Mouse (Mus musculus): Measurements from ENCODE around the gene Dhtkd1. TPM values are rescaled to one million over a fixed set of nuclear protein-coding genes. Genes with fewer than 3 reads are reported as not detected.

Gene Dhtkd1
- polyA plus RNA-seq, 1 experiment from 2014 or later: 9.2 TPM

GRCm38 (mm10) chr2:5927481-5927880, 15.1 kb downstream of the Dhtkd1 start:
- Histone ChIP-seq H3K4me1 (peaks cover 4% of the 10 kb centered on the region), H3K4me3 (no peak overlapping the region), H3K36me3 (peaks cover 55% of the 10 kb centered on the region), H3K9me3 (replicated peaks) (no peaks in the 10 kb centered on the region), H3K27me3 (ENCODE audit: low read depth, poor library complexity, severe bottlenecking) (no peaks in the 10 kb centered on the region), H3K27ac (no peak overlapping the region)
- WGBS: 96% methylated on average over 5 of the region's 5 CpGs
- no peak for DNase-seq (ENCODE audit: low spot score)

GRCm38 (mm10) chr2:5923786-5924185, 18.8 kb downstream of the Dhtkd1 start:
- Histone ChIP-seq H3K9me3 (replicated peaks) (no peaks in the 10 kb centered on the region), H3K4me3 (no peak overlapping the region), H3K36me3 (peaks cover 49% of the 10 kb centered on the region), H3K27ac (no peak overlapping the region), H3K27me3 (ENCODE audit: low read depth, poor library complexity, severe bottlenecking) (no peaks in the 10 kb centered on the region), H3K4me1 (peaks cover 4% of the 10 kb centered on the region)
- DNase-seq (ENCODE audit: low spot score): peak; percentile 52
- 45% methylated on average over 9 of the region's 9 CpGs for whole genome bisulfite sequencing

DNA sequence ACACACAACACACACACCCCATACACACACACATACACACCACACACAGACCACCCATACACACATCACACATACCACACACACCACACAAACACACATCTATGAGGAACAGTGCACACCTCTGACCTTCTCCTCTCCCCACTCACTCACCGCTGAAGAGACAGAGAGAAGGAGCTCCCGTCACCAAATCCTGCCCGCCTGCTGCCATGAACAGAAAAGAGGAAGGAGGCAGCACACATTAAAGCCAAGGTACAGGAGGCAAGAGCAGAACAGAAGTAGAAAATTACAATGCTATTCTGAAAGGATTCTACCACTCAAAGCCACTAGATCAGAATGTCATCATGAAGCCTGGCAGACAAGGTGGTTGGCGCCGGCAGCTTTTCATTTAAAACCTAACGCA, 19.8 kb downstream of the Dhtkd1 start:
- Histone ChIP-seq H3K9me3 (replicated peaks) (no peaks in the 10 kb centered on the region), H3K4me3 (no peak overlapping the region), H3K4me1 (peaks cover 4% of the 10 kb centered on the region), H3K36me3 (peaks cover 46% of the 10 kb centered on the region), H3K27ac (no peak overlapping the region), H3K27me3 (ENCODE audit: low read depth, poor library complexity, severe bottlenecking) (no peaks in the 10 kb centered on the region)
- no peak for DNase-seq (ENCODE audit: low spot score)
- 95% methylated on average over 6 of the region's 6 CpGs for WGBS

DNA sequence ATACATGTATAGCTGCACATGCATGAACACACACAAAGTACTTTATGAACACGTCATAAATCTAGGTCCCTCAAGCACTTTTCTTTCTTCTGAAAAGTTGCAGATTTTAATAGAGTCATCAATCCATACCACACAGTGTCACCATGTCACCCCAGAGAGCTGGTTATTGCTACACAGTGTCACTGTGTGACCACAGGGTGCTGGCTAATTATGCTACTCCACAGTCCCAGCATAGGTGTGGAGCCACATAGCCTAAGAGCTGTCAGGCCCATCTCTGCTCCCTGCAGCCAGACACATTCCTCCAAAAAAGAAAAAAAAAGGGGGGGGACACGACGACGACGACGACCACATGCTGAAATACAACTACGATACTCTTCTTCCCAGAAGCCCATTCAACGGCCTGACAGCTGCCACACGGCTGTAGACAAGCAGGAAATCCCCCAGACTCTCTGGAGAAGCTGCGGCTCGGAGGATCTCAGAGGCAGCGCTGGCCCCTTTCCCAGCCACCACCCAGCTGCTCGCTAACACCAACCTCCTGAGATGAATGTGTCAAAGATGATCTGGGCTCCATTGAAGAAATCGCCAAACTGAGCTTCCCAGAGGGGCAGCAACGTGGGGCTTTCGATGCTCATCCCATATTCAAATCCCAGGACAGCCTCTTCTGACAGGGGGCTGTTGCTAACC, 31.2 kb downstream of the Dhtkd1 start:
- H3K27me3 ChIP-seq (ENCODE audit: low read depth, poor library complexity, severe bottlenecking): no peaks in the 10 kb centered on the region
- no peak overlapping the region for H3K27ac ChIP-seq
- no peaks in the 10 kb centered on the region for H3K9me3 ChIP-seq (replicated peaks)
- H3K36me3 ChIP-seq: peaks cover 48% of the 10 kb centered on the region
- no peak for DNase-seq (ENCODE audit: low spot score)
- 86% methylated on average over 16 of the region's 16 CpGs for WGBS
- no peak overlapping the region for H3K4me3 ChIP-seq
- H3K4me1 ChIP-seq: no peaks in the 10 kb centered on the region

GRCm38 (mm10) chr2:5906625-5907024, 36.0 kb downstream of the Dhtkd1 start:
- Histone ChIP-seq H3K9me3 (replicated peaks) (no peaks in the 10 kb centered on the region), H3K4me1 (no peaks in the 10 kb centered on the region), H3K4me3 (no peak overlapping the region), H3K27me3 (ENCODE audit: low read depth, poor library complexity, severe bottlenecking) (no peaks in the 10 kb centered on the region), H3K36me3 (peaks cover 42% of the 10 kb centered on the region), H3K27ac (no peak overlapping the region)
- peak; percentile 63 for DNase-seq (ENCODE audit: low spot score)
- 65% methylated on average over 3 of the region's 3 CpGs for WGBS

GRCm38 (mm10) chr2:5906092-5906491, 36.5 kb downstream of the Dhtkd1 start:
- Histone ChIP-seq H3K4me1 (no peaks in the 10 kb centered on the region), H3K9me3 (replicated peaks) (no peaks in the 10 kb centered on the region), H3K36me3 (peaks cover 38% of the 10 kb centered on the region), H3K27me3 (ENCODE audit: low read depth, poor library complexity, severe bottlenecking) (no peaks in the 10 kb centered on the region), H3K4me3 (no peak overlapping the region), H3K27ac (no peak overlapping the region)
- DNase-seq (ENCODE audit: low spot score): no peak
- WGBS: 88% methylated on average over 5 of the region's 5 CpGs

DNA sequence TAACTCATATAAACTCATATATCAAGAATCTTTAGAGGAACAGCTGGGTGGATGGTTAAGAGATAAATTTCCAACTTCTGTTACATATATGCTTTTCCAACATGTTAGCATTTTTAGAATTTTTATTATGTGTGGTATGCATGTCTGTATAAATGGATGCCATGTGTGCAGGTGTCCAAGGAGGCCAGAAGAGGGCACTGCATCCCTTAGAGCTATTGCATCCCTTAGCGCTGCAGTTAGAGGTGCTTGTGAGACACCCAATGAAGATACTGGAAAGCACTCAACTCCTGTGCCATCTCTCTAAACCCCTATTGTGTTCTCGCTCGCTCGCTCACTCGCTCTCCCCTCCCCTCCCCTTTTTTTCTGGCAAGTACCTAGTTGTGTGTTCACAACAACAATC, 42.4 kb downstream of the Dhtkd1 start:
- H3K4me3 ChIP-seq: no peak overlapping the region
- no peak for DNase-seq (ENCODE audit: low spot score)
- H3K27ac ChIP-seq: no peak overlapping the region
- 76% methylated on average over 5 of the region's 5 CpGs for WGBS
- H3K9me3 ChIP-seq (replicated peaks): no peaks in the 10 kb centered on the region
- no peaks in the 10 kb centered on the region for H3K4me1 ChIP-seq
- H3K27me3 ChIP-seq (ENCODE audit: low read depth, poor library complexity, severe bottlenecking): no peaks in the 10 kb centered on the region
- H3K36me3 ChIP-seq: peaks cover 37% of the 10 kb centered on the region

- H3K27me3 ChIP-seq (ENCODE audit: low read depth, poor library complexity, severe bottlenecking): no peaks in the 10 kb centered on the region
- peak; percentile 100 for DNase-seq (ENCODE audit: low spot score)
- peaks cover 50% of the 10 kb centered on the region for H3K36me3 ChIP-seq
- H3K4me1 ChIP-seq: 0 out of 2 replicates have a peak, but pooled peaks cover 3% of the 10 kb centered on the region
- H3K27ac ChIP-seq: peak within 1 kb of the TSS; percentile 93
- H3K4me3 ChIP-seq: peak within 1 kb of the TSS; percentile 83
- WGBS: under 1% methylated on average over 62 of the region's 62 CpGs
- no peaks in the 10 kb centered on the region for H3K9me3 ChIP-seq (replicated peaks)
These were observed 47.6 kb downstream of the Dhtkd1 start, which contains the start of gene Sec61a2 for GRCm38 (mm10) chr2:5894843-5895570. Gene Sec61a2, minus strand, starts transcription at chr2:5895432.

DNA sequence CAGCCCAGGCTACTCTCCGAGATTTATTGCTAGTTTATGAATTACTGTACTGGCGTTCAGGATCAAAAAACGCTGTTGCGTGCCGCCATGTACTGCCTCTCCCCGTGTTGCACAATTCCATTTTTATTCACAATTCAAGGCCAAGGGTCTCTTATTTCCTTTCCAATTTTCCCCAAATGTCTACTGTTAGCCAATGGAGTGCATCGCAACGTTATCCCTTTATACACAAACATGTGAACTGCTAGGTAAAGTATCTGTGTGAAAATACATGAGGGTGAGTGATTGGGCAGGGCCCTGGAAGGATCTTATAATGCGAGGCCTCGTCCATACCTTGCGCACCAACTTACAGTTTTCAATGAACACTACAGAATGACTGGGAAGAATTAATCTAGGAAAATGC, 48.3 kb downstream of the Dhtkd1 start:
- peak; percentile 32 for DNase-seq (ENCODE audit: low spot score)
- Histone ChIP-seq H3K27ac (peak overlapping the region; percentile 93), H3K9me3 (replicated peaks) (no peaks in the 10 kb centered on the region), H3K27me3 (ENCODE audit: low read depth, poor library complexity, severe bottlenecking) (no peaks in the 10 kb centered on the region), H3K4me1 (0 out of 2 replicates have a peak, but pooled peaks cover 3% of the 10 kb centered on the region), H3K4me3 (peak overlapping the region; percentile 83), H3K36me3 (peaks cover 53% of the 10 kb centered on the region)
- 51% methylated on average over 11 of the region's 11 CpGs for WGBS

DNA sequence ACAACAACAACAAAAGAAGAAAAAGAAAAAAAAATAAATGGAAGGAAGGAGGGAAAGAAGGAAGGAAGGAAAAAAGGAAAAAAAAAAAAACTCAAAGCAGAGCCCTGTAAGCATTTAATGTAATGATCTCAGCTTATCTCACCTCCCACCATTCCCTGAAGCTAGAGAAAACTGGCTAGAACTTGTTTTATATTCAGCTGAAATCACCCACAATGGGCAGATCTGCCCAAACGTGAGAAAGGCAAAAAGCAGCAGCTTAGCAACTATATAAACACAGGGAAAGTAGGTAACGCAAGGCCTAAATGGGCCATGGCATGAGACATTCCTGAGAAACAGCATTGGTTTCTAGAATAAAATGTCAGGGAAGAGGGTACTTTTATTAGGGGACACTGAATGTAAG, 53.2 kb downstream of the Dhtkd1 start:
- WGBS: 77% methylated on average over 2 of the region's 2 CpGs
- peaks cover 84% of the 10 kb centered on the region for H3K36me3 ChIP-seq
- no peak overlapping the region for H3K27ac ChIP-seq
- DNase-seq (ENCODE audit: low spot score): no peak
- no peaks in the 10 kb centered on the region for H3K27me3 ChIP-seq (ENCODE audit: low read depth, poor library complexity, severe bottlenecking)
- H3K4me1 ChIP-seq: 0 out of 2 replicates have a peak, but pooled peaks cover 3% of the 10 kb centered on the region
- H3K9me3 ChIP-seq (replicated peaks): no peaks in the 10 kb centered on the region
- H3K4me3 ChIP-seq: no peak overlapping the region

DNA sequence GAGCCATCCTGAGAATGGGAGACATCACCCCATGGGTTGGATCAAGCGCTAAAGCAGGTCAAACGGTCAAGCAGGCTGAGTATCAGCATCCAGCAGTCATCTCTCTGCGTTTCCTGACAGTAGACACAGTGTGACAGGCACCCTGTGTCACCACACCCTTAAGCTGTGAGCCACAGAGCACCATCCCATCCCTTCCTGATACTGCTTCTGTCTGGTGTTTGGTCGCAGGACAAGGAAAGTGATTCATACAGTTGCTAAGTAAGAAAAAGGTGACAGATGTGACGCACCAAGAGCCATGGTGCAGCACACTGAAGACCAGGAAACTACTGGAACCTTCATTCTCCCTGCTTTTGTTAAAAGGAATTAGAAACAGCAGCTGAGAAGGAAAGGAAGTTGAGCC, 53.7 kb downstream of the Dhtkd1 start:
- 91% methylated on average over 5 of the region's 5 CpGs for WGBS
- Histone ChIP-seq H3K27me3 (ENCODE audit: low read depth, poor library complexity, severe bottlenecking) (no peaks in the 10 kb centered on the region), H3K27ac (no peak overlapping the region), H3K9me3 (replicated peaks) (no peaks in the 10 kb centered on the region), H3K4me1 (no peaks in the 10 kb centered on the region), H3K36me3 (peaks cover 89% of the 10 kb centered on the region), H3K4me3 (no peak overlapping the region)
- no peak for DNase-seq (ENCODE audit: low spot score)

GRCm38 (mm10) chr2:5877446-5877845, 65.1 kb downstream of the Dhtkd1 start:
- Histone ChIP-seq H3K9me3 (replicated peaks) (no peaks in the 10 kb centered on the region), H3K27me3 (ENCODE audit: low read depth, poor library complexity, severe bottlenecking) (no peaks in the 10 kb centered on the region), H3K36me3 (peaks cover 97% of the 10 kb centered on the region), H3K4me1 (no peaks in the 10 kb centered on the region), H3K27ac (no peak overlapping the region), H3K4me3 (no peak overlapping the region)
- 88% methylated on average over 3 of the region's 3 CpGs for WGBS
- no peak for DNase-seq (ENCODE audit: low spot score)

GRCm38 (mm10) chr2:5869746-5870145, 72.8 kb downstream of the Dhtkd1 start:
- H3K27ac ChIP-seq: no peak overlapping the region
- no peaks in the 10 kb centered on the region for H3K27me3 ChIP-seq (ENCODE audit: low read depth, poor library complexity, severe bottlenecking)
- DNase-seq (ENCODE audit: low spot score): no peak
- H3K4me3 ChIP-seq: no peak overlapping the region
- peaks cover 88% of the 10 kb centered on the region for H3K36me3 ChIP-seq
- WGBS: 93% methylated on average over 5 of the region's 5 CpGs
- H3K9me3 ChIP-seq (replicated peaks): no peaks in the 10 kb centered on the region
- H3K4me1 ChIP-seq: no peaks in the 10 kb centered on the region

Measured in limb, embryonic 10.5 days (tissue).